Mouse (Mus musculus): ENCODE measurements around the gene Trim31. TPM values are rescaled to one million over a fixed set of nuclear protein-coding genes. Genes with fewer than 3 reads are reported as not detected.

The Trim31 gene
- polyA plus RNA-seq (2012): not detected in 2 replicates

- TF ChIP-seq GATA1 (IDR thresholded peaks at IDR 0.05; ENCODE audit: low read length): no peak
These were observed at the start of gene Trim31 for GRCm38 (mm10) chr17:36897552-36898205. TSS of gene Trim31 (plus strand) at chr17:36898118.

- no peak for TF ChIP-seq GATA1 (IDR thresholded peaks at IDR 0.05; ENCODE audit: low read length)
These were observed 49.0 kb upstream of the Trim31 start for GRCm38 (mm10) chr17:36848911-36849310.

- TF ChIP-seq GATA1 (IDR thresholded peaks at IDR 0.05; ENCODE audit: low read length): no peak
These were observed 47.9 kb upstream of the Trim31 start for GRCm38 (mm10) chr17:36849992-36850391.

GRCm38 (mm10) chr17:36851200-36851599 lies 46.7 kb upstream of the Trim31 start:
- no peak for TF ChIP-seq GATA1 (IDR thresholded peaks at IDR 0.05; ENCODE audit: low read length)

- TF ChIP-seq GATA1 (IDR thresholded peaks at IDR 0.05; ENCODE audit: low read length): no peak
These were observed 46.3 kb upstream of the Trim31 start for GRCm38 (mm10) chr17:36851627-36852026.

- TF ChIP-seq GATA1 (IDR thresholded peaks at IDR 0.05; ENCODE audit: low read length): no peak
These were observed 42.4 kb upstream of the Trim31 start for GRCm38 (mm10) chr17:36855484-36855883.

- TF ChIP-seq GATA1 (IDR thresholded peaks at IDR 0.05; ENCODE audit: low read length): no peak
These were observed 41.7 kb upstream of the Trim31 start for GRCm38 (mm10) chr17:36856236-36856635.

- TF ChIP-seq GATA1 (IDR thresholded peaks at IDR 0.05; ENCODE audit: low read length): no peak
These were observed 39.7 kb upstream of the Trim31 start for GRCm38 (mm10) chr17:36858181-36858580.

GRCm38 (mm10) chr17:36861680-36862079 lies 36.2 kb upstream of the Trim31 start:
- TF ChIP-seq GATA1 (IDR thresholded peaks at IDR 0.05; ENCODE audit: low read length): no peak

- no peak for TF ChIP-seq GATA1 (IDR thresholded peaks at IDR 0.05; ENCODE audit: low read length)
These were observed 31.0 kb upstream of the Trim31 start, which contains the start of gene Trim15 for GRCm38 (mm10) chr17:36866719-36867527. TSS of gene Trim15 (minus strand) at chr17:36867210.

- TF ChIP-seq GATA1 (IDR thresholded peaks at IDR 0.05; ENCODE audit: low read length): no peak
These were observed 29.1 kb upstream of the Trim31 start for GRCm38 (mm10) chr17:36868836-36869235.

GRCm38 (mm10) chr17:36869284-36869954 lies 28.5 kb upstream of the Trim31 start, which contains the start of gene Trim10:
TSS of gene Trim10 (plus strand) at chr17:36869574.
- TF ChIP-seq GATA1 (IDR thresholded peaks at IDR 0.05; ENCODE audit: low read length): peak; percentile 68

- TF ChIP-seq GATA1 (IDR thresholded peaks at IDR 0.05; ENCODE audit: low read length): no peak
These were observed 27.7 kb upstream of the Trim31 start for GRCm38 (mm10) chr17:36869955-36870810.

- no peak for TF ChIP-seq GATA1 (IDR thresholded peaks at IDR 0.05; ENCODE audit: low read length)
These were observed 23.3 kb upstream of the Trim31 start for GRCm38 (mm10) chr17:36874636-36875035.

- no peak for TF ChIP-seq GATA1 (IDR thresholded peaks at IDR 0.05; ENCODE audit: low read length)
These were observed 14.6 kb upstream of the Trim31 start for GRCm38 (mm10) chr17:36883350-36883749.

Data from G1E-ER4 (cell line).